Mouse (Mus musculus) monocyte, adult 5-6 weeks (primary cell): ENCODE data around the gene Nxf2. TPM values are rescaled to one million over a fixed set of nuclear protein-coding genes. Genes with fewer than 3 reads are reported as not detected.
"Not testable (repeated sequence)": the region's sequence is repeated elsewhere in the genome, so short reads cannot be mapped to it uniquely, and the experiment has no call there.

Experiments used
- ATAC-seq: fragments of 153-309, 156-312 bp; replicated peaks from 2 replicates; pipeline ENCODE4 v1.8.0; 2017; ENCODE audit warnings: mild to moderate bottlenecking; ENCODE audit not compliant: low TSS enrichment, insufficient number of reproducible peaks, severe bottlenecking, poor library complexity, low FRiP score
- total RNA-seq: library from RNA; stranded (forward); fragments of 200-1000, 200-491, 200-594 nt; gene quantifications from 3 replicates; pipeline ENCODE4 v1.2.3, GENCODE M21; 2017

Nxf2 gene
- 1.5 TPM in 1 of 3 replicates, not detected in the others for total RNA-seq

DNA sequence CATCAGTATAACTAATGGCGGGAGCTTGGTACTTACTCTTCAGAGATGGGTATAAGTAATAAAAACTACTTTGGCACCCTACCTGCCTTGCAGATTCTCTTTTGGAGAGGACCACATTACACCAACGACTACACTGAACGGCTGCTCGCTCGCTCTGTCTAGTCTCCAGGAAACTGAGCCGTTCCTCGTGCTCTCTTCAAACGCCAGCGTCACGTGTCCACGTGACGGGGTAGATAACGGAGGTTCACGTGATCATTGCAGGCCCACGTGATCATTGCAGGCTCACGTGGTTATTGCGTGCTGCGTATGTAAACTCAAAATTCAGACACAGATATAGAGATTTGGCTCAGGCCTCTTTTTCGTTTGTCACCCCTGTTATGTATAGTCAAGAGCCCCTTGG lies at the start of gene Nxf2:
TSS of gene Nxf2 (minus strand) at position 209 of the 400 bp plus-strand sequence.
- no peak for ATAC-seq

DNA sequence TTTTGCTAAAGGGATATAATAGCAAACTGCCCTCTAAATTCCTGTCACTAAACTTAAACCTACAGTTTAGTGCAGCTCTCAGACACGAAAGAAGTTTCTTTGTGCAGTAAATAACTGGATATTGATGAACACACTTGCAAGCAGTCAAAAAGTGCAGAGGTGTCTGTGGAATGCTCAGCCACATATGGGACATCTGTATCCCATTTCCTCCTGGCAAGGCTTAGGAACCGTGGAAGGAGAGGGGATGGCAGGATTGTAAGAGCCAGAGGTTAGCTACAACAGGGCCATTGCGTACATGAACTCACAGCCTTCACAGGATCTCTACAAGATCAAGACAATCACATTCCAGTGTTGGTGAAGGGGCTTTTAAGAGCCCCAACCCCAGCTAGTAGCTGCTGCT lies 46.8 kb upstream of the Nxf2 start:
- no peak for ATAC-seq

DNA sequence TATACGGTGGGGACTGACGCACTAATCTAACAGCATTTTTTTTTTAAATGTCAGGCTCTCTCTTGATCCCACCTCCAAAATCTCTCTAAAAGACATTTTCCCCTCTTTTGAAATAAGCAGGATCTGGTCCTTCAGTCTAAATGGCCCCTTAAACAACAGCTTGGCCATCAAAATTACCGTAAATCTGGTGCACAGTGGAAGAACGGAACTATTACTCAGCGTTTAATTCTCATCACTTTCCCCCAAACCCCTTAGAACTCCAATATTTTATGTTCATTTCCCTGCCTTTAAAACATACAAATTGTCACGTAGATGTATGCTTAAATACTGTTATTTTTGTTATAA lies 44.9 kb upstream of the Nxf2 start:
- no peak for ATAC-seq

DNA sequence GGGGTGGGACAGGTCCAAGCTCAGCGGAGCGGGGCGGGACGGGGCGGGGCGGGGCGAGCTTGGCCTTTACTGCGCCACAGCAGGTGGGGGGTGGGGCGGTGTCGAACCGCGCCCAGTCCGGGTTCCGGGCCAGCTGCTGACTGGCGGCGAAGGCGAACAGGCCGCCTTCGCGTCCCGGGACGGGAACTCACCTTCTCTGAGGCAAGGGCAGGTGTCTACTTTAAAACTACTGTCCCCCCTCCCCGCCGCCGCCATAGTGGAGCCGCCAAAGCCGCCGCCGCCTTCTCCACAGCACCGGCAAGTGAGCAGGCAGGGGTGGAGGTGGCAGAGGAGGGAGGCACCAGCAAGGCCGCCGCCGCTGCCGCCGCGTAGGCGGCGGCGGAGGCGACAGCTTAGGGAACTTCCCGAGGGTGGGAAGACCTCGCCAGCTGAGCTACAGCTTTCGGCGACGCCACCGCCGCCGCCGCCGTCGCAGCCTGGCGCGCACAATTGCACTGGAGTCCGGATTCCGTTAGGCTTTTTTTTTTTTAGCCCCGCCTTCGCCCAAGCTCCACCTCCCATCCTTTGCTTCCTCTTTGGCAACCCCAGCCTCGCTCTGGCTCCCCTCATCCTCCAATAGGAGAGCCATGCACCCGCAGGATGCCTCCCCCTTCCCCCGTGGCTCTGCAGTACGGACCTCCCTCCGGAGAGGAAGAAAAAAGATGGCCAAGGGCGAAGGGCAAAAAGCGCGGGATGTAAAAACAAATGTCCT lies 44.3 kb upstream of the Nxf2 start, which contains the start of gene Zmat1:
TSS of gene Zmat1 (minus strand) at position 490 of the 751 bp plus-strand sequence.
- ATAC-seq, result peak; percentile 100

DNA sequence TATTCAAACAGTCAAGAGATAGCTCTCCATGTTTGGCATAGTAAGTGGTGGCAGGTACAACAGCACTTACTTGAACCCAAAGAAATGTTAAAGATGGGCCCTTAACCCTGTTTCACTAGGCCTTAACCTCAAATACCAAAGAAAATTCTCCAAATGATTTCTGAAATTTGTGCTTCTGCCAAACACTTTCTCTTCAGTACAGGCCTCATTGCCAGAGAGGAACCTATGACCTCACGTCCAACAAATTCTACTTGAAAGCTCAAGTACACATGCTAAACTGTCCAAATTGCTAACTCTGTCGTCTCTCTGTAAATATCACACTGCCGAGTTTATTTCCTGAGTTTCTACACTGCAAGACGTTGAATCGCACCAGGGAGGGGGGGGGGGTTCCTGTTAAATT lies 43.5 kb upstream of the Nxf2 start:
- ATAC-seq, result no peak

DNA sequence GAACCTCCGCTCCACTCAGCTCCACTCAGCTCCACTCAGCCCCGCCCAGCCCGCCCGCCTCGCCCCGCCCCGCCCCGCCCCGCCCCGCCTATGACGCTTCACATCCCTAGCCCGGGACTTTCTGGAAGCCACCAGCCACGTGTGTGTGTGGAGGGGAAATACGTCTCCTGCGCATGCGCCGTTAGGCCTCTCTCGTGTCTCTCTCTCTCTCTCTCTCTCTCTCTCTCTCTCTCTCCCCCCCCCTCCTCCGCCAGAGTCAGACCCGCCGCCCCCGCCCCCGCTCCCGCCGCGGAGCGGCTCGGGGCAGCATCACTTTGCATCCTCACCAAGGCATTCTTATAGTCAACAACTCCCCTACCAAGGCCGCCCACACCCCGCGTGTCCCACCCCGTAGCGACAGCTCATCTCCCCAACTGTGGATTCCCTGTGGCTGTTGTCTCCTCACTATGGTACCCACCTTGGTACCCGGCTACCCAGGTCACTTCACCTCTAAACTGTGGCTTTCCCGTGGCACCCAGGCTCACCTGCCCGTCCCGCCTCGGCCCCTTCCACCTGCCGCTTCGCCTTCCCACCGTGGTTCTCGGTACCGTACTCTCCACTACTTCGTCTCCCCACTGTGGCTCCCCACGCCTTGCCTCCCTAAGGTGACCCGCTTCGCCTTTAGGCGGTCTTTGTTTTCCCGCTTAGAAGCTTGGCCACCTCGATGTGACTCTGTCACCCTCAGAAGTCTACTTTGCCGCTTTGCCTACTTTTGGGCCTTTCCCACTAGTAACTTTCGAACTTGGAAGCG lies 1.1 kb downstream of the Nxf2 start:
- ATAC-seq, result peak; percentile 68

DNA sequence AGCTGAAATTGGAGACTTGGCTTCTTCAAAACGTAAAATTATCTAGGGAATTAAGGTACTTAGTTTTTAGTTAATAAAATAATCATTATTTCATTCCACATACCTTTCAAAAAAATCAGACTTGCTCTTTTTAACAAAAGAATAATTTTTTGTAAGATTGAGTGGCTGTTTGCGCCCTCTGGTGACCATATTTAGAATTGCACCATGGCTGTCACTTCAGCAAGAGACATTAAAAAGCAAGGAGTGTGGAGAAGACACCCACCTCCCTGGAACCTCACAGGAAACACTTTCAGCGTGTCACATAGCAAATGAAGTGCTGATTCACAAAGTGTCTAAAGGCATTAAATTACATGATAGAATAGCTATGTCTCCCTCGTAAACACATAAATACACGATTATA lies 34.2 kb downstream of the Nxf2 start:
- ATAC-seq, result no peak

DNA sequence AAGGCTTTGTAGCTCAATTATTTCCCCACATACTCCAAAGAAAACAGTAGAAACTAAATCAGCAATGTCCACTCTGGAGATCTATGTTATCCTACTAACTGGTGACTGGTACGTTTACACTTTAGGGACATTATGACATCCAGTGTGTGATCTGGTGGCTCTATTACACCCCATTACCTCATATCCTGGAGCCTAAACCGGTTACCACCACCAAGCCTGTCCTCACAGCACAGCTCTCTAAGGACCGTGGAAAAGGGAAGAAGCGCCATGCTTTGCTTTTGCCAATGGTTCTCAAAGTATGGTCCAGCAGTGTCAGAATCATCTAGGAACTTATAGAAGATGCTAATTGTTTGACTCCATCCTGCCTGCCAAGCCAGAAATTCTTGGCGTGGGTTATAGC lies 34.6 kb downstream of the Nxf2 start:
- no peak for ATAC-seq

DNA sequence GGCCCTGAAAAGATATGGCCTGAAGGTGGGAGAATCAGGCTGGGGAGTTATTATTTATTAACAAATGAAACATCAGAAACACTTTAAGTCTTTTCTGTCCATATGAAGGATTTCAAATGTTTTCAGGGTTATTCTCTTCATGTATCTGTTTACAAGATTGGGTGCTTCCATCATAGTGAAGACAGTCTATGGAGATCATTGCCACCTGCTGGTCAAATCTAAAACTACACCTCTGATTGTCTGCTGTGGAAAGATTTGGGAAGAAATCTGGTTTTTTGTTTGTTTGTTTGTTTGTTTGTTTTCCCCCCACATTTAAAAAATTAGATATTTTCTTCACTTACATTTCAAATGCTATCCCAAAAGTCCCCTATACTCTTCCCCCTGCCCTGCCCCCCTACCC lies 39.5 kb downstream of the Nxf2 start:
- no peak for ATAC-seq

DNA sequence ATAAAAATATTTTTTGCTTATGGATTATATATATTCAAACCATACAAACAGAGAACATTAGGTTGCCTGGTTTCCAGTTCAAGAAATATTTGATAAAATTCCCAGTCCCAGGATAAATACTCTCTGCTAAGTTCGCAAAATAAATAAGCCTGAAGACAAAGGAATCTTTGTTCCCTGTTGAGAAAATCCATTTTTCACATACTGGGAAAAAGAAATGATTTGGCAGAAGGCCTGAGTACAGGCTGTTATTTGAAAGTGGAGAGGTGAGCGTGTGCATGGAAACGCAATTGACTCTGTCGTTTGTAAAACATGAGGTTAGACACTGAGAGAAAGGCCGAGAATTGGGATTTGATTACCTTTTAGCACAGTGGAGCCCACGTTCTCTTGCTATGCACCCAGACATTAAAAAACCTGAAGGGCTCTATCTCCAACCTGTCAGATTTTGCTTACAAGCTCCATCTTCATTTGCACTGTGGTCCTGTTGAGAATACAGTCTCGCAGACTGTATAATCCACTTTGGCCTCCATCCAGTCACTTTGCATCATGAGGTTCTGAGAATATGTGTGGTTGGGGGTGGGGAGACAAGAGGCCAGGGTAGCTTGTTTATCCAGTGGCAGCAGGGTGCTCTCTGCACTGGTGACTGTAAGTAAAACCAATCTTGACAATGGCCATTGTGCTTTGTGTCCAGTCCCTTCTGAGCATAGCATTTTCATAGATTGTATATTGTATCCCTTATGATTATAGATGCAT lies 40.7 kb downstream of the Nxf2 start:
- no peak for ATAC-seq

DNA sequence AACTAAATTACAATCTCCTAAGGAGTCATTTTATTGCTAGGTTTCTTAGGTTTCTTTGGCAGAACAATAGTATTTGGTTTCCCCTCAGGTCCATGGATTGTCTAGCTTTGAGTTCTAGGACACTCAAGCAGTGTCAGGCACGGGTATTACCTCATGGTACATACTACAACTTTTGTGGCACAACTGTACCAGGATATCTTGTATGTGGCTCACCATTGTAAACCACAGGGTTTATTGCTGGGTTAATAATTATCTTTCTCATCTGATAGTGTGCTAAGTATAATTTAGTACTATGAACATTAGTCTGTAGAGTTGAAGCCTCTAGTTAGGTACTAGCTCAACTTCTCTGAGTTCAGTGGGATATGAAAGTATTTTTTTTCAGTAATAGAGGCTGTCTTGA lies 45.3 kb downstream of the Nxf2 start:
- no peak for ATAC-seq

DNA sequence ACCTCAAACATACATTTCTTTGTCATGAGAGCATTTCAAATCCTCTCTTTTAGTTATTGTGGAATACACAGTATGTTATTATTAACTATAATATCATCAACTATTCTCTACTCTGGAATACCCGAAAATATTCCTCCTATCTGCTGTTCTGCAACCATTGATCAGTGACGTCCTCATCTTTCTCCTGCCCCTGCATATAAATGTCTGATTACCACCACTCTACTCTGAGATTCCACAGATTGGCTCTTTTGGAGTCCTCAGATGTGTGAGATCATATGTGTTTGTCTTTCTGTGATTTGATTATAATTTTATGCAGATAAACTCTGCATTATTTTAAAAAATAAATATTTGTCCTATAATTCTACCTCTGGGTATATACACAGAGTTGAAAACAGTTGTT lies 48.8 kb downstream of the Nxf2 start:
- no peak for ATAC-seq

DNA sequence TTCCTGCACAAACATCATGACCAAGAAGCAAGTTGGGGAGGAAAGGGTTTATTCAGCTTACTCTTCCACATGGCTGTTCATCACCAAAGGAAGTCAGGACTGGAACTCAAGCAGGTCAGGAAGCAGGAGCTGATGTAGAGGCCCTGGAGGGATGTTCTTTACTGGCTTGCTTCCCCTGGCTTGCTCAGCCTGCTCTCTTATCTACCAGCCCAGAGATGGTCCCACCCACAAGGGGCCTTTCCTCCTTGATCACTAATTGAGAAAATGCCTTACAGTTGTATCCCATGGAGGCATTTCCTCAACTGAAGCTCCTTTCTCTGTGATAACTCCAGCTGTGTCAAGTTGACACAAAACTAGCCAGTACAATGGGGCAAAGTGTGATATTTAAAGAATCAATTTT lies 49.2 kb downstream of the Nxf2 start:
- not testable (repeated sequence) for ATAC-seq

DNA sequence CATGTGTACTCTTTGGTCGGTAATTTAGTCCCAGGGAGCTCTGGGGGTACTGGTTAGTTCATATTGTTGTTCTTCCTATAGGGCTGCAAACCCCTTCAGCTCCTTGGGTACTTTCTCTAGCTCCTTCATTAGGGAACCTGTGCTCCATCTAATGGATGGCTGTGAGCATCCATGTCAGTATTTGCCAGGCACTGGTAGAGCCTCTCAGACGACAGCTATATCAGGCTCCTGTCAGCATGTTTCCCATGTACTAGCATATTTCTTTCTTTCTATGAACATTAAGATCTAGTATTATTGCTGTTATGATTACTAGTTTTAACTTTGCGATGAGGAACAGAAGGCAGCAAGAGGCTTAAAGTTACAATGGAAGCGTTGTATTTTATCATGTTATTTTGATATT lies 49.7 kb downstream of the Nxf2 start:
- no peak for ATAC-seq

DNA sequence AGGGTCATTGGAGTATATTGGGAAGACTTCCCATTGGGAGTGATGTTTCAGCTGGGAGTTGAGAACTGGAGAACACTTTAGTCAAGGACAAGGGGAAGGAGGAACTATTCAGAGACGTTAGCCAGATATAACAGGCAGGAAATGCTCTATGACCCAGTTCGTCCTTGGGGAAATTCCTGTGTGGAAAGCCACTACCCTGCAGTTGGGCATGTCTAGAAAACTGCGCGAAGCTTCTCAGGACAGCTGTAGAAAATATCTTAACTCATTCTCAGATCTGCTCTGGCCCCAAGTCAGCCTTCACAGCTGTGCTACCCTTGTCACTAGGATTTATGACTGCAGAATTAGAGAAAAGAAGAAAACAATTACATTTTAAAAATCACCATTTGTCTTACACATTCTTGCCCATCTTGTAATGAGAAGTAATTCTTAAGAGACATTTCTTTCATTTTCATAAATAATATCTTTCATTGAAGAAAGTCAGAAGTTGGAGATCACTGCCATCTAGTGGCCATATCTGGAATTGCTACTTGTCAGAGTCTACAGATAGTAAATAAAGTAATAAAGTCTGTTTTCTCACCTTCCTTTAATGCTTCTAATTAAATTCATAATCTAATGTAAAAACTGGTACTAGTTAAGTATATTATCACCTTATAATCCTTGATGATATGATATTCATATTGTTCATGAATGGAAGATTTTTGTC lies 51.2 kb downstream of the Nxf2 start:
- ATAC-seq, result no peak

DNA sequence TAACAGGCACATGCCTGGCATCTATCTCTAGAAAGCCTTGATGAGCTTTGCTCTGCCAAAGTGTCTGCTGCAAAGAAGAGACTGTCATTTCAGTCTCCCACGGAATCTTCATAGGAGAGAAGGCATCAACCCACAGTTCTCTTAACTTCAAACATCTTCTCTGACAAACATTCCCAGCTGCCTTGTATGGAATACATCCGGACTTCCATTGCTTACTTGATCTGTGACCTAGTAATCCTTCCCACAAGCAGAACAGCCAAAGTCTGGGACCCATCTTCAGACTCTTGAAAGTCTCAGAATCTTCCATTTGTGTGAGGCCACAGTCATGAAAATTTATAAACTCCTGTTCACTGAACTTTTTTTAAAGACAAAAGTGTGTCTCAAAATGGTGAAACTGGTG lies 51.7 kb downstream of the Nxf2 start:
- no peak for ATAC-seq

DNA sequence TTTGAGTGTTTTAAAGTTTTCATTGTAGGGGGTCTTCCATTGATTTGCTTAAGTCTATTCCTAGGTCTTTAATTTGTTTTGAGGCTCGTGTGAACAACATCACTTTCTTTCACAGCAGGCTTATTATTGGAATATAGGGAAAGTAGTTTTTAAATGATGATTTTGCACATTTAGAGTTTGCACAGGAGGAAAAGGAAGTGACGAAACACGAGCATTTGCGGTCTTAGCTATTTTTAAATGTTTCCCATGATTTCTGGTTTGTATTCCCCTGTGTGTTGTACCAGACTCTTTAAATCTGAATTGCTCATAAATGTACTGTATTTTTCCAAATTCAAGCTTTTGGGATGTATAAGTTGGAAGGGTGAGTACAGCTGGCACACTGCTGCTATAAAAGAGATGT lies 54.2 kb downstream of the Nxf2 start:
- no peak for ATAC-seq
